Mouse (Mus musculus) C2C12 (cell line): Measurements from ENCODE around the gene Dgcr6.

ENCODE experiments used
- CEBPB ChIP-seq: IDR thresholded peaks from one replicate; pipeline ENCODE4 v1.6.1; 2011; ENCODE audit warnings: low read depth, mild to moderate bottlenecking, control low read depth, moderate library complexity
- CTCF ChIP-seq: IDR thresholded peaks from one replicate; pipeline ENCODE4 v1.5.1; 2011; ENCODE audit not compliant: control insufficient read depth, insufficient read depth, insufficient read length
- FOSL1 ChIP-seq: IDR thresholded peaks from one replicate; pipeline ENCODE4 v1.8.0; 2011; ENCODE audit warnings: mild to moderate bottlenecking, low read length; ENCODE audit not compliant: poor library complexity, insufficient read depth, severe bottlenecking
- MAX ChIP-seq: IDR thresholded peaks from one replicate; pipeline ENCODE4 v1.6.1; 2011; ENCODE audit warnings: mild to moderate bottlenecking, control low read depth
- MYOD1 ChIP-seq: IDR thresholded peaks from one replicate; pipeline ENCODE4 v1.6.1; 2011; ENCODE audit warnings: low read depth; ENCODE audit not compliant: control insufficient read depth, insufficient read length
- MYOG ChIP-seq: IDR thresholded peaks from one replicate; pipeline ENCODE4 v1.6.1; 2011; ENCODE audit not compliant: control insufficient read depth, insufficient read length; ENCODE audit errors: extremely low read depth
- USF1 ChIP-seq: IDR thresholded peaks from one replicate; pipeline ENCODE4 v1.6.1; 2011; ENCODE audit warnings: low read depth, mild to moderate bottlenecking, control low read depth, moderate library complexity

DNA sequence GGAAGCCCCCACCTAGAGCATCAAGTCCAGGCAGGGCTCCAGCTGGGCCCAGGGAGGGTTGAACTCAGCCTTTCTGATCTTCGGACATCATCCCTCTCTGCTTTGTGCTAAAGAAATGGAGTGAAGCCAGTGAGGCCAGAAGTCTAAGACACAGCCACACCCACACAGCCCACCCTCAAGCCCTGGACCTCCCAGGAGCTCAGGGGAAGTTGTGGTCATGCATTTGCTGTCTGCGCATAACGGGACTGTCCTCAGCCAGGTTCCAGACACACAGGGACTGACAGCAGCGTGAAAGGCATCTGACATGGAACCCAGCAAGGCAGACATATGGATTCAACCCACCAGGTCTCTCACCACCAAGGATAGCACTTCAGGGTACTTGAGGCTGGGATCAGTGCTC lies 63.8 kb downstream of the Dgcr6 start:
- TF ChIP-seq CTCF (no peak), MYOG (no peak), MYOD1 (no peak), MAX (no peak), USF1 (no peak), CEBPB (no peak), FOSL1 (no peak)
